Mouse (Mus musculus): ENCODE data around the gene Mief1. TPM values are rescaled to one million over a fixed set of nuclear protein-coding genes. Genes with fewer than 3 reads are reported as not detected.
A peak's percentile ranks its signal among the peaks of the same experiment; 100 is the strongest.

Gene Mief1
- polyA plus RNA-seq, 1 experiment = 14.6 TPM

- no peak for DNase-seq
- 79% methylated on average over 3 of the region's 3 CpGs for WGBS
- H3K4me1 ChIP-seq (ENCODE audit: control insufficient read depth, insufficient read depth, low read length) = no peaks in the 10 kb centered on the region
- no peak overlapping the region for H3K4me3 ChIP-seq (replicated peaks; ENCODE audit: extremely low read depth, low read depth, low read length)
- TF ChIP-seq CTCF (IDR thresholded peaks at IDR 0.05; ENCODE audit: insufficient read depth, low read length) = no peak
- no peak for TF ChIP-seq POLR2A (IDR thresholded peaks at IDR 0.05; ENCODE audit: borderline replicate concordance, extremely low read depth, low read depth, low read length)
These were observed 27.7 kb upstream of the Mief1 start for GRCm38 (mm10) chr15:80206057-80206565.

DNA sequence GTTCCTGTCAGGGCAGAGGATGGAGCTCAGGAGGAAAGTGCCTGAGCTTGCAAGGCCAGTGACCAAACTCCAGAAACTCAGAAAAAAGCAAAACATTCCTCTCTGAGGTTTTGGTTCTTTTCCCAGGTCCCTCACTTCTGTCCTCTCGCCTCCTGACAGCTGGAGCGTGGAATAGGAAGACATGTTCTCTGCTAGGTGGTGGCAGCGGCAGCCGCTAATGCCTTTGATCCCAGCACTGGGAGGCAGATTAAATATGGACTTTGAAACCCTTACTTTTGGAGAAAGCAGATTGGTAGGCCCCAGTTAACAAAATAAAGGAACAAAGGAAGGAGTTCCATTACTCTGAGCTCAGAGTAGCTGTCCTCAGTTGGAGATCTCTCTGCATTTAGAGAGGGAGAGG is 25.4 kb upstream of the Mief1 start:
- DNase-seq = no peak
- H3K4me3 ChIP-seq (replicated peaks; ENCODE audit: extremely low read depth, low read depth, low read length) = no peak overlapping the region
- no peaks in the 10 kb centered on the region for H3K4me1 ChIP-seq (ENCODE audit: control insufficient read depth, insufficient read depth, low read length)
- TF ChIP-seq POLR2A (IDR thresholded peaks at IDR 0.05; ENCODE audit: borderline replicate concordance, extremely low read depth, low read depth, low read length) = no peak
- TF ChIP-seq CTCF (IDR thresholded peaks at IDR 0.05; ENCODE audit: insufficient read depth, low read length) = no peak
- 44% methylated on average over 4 of the region's 4 CpGs for WGBS

GRCm38 (mm10) chr15:80213688-80214087 is 20.1 kb upstream of the Mief1 start:
- H3K4me3 ChIP-seq (replicated peaks; ENCODE audit: extremely low read depth, low read depth, low read length) = no peak overlapping the region
- TF ChIP-seq POLR2A (IDR thresholded peaks at IDR 0.05; ENCODE audit: borderline replicate concordance, extremely low read depth, low read depth, low read length) (no peak), CTCF (IDR thresholded peaks at IDR 0.05; ENCODE audit: insufficient read depth, low read length) (no peak)
- H3K4me1 ChIP-seq (ENCODE audit: control insufficient read depth, insufficient read depth, low read length) = no peaks in the 10 kb centered on the region
- no peak for DNase-seq

DNA sequence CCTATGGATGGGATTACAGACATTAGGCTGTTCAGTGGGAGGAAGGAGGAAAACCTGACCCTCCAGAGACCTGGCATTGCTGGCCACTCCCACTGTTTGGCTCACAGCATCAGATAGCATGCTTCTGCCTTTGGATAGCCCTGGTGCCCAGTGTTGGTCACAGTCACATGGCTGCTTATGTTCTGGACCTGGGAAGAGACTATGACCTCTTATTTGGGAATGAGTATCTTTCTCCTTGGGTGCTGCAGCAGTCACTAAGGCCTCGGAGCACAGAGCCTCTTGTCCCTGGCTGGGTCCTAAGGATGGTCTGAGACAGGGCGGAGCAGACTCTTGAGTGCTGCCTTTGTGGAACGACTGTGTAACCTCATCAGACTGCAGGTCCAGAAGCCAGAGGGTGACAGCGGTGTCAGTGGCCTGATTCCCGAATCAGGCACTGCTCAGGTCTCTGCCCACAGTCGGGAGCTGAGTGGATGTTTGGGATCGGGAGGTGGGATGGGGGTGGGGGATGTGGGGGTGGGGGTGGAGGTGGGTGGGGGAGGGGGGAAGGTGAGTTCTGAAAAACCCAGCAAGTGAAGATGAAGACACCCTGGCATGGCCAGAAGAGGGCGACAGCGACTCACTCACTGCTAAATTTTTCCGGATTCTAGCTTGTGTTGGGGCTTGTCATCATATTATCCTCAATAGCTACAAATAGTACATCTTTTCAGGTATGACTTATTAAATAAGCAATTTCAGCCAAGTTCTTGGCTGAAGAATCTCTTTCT is 17.9 kb upstream of the Mief1 start:
- TF ChIP-seq CTCF (IDR thresholded peaks at IDR 0.05; ENCODE audit: insufficient read depth, low read length) (peak; percentile 67), POLR2A (IDR thresholded peaks at IDR 0.05; ENCODE audit: borderline replicate concordance, extremely low read depth, low read depth, low read length) (no peak)
- no peak overlapping the region for H3K4me3 ChIP-seq (replicated peaks; ENCODE audit: extremely low read depth, low read depth, low read length)
- H3K4me1 ChIP-seq (ENCODE audit: control insufficient read depth, insufficient read depth, low read length) = peaks cover 8% of the 10 kb centered on the region; the same call in 1 of the 2 replicates
- peak; percentile 13 for DNase-seq
- WGBS = 18% methylated on average over 10 of the region's 10 CpGs

GRCm38 (mm10) chr15:80216480-80216820 is 17.4 kb upstream of the Mief1 start:
- DNase-seq = no peak
- WGBS = 48% methylated on average over 9 of the region's 9 CpGs
- TF ChIP-seq POLR2A (IDR thresholded peaks at IDR 0.05; ENCODE audit: borderline replicate concordance, extremely low read depth, low read depth, low read length) (no peak), CTCF (IDR thresholded peaks at IDR 0.05; ENCODE audit: insufficient read depth, low read length) (no peak)
- H3K4me1 ChIP-seq (ENCODE audit: control insufficient read depth, insufficient read depth, low read length) = peaks cover 8% of the 10 kb centered on the region; the same call in 1 of the 2 replicates
- no peak overlapping the region for H3K4me3 ChIP-seq (replicated peaks; ENCODE audit: extremely low read depth, low read depth, low read length)

GRCm38 (mm10) chr15:80217476-80217875 is 16.3 kb upstream of the Mief1 start:
- Histone ChIP-seq H3K4me3 (replicated peaks; ENCODE audit: extremely low read depth, low read depth, low read length) (no peak overlapping the region), H3K4me1 (ENCODE audit: control insufficient read depth, insufficient read depth, low read length) (peaks cover 8% of the 10 kb centered on the region; the same call in 1 of the 2 replicates)
- WGBS = 86% methylated on average over 10 of the region's 10 CpGs
- TF ChIP-seq CTCF (IDR thresholded peaks at IDR 0.05; ENCODE audit: insufficient read depth, low read length) (no peak), POLR2A (IDR thresholded peaks at IDR 0.05; ENCODE audit: borderline replicate concordance, extremely low read depth, low read depth, low read length) (no peak)
- DNase-seq = no peak

GRCm38 (mm10) chr15:80219211-80219610 is 14.6 kb upstream of the Mief1 start:
- TF ChIP-seq CTCF (IDR thresholded peaks at IDR 0.05; ENCODE audit: insufficient read depth, low read length) = no peak
- TF ChIP-seq POLR2A (IDR thresholded peaks at IDR 0.05; ENCODE audit: borderline replicate concordance, extremely low read depth, low read depth, low read length) = no peak
- peaks cover 8% of the 10 kb centered on the region; the same call in 1 of the 2 replicates for H3K4me1 ChIP-seq (ENCODE audit: control insufficient read depth, insufficient read depth, low read length)
- no peak overlapping the region for H3K4me3 ChIP-seq (replicated peaks; ENCODE audit: extremely low read depth, low read depth, low read length)
- 10% methylated on average over 14 of the region's 14 CpGs for WGBS
- DNase-seq = no peak

GRCm38 (mm10) chr15:80219705-80220657 is 13.8 kb upstream of the Mief1 start:
- DNase-seq = no peak
- no peak for TF ChIP-seq POLR2A (IDR thresholded peaks at IDR 0.05; ENCODE audit: borderline replicate concordance, extremely low read depth, low read depth, low read length)
- no peak for TF ChIP-seq CTCF (IDR thresholded peaks at IDR 0.05; ENCODE audit: insufficient read depth, low read length)
- peaks cover 8% of the 10 kb centered on the region; the same call in 1 of the 2 replicates for H3K4me1 ChIP-seq (ENCODE audit: control insufficient read depth, insufficient read depth, low read length)
- H3K4me3 ChIP-seq (replicated peaks; ENCODE audit: extremely low read depth, low read depth, low read length) = no peak overlapping the region
- 46% methylated on average over 4 of the region's 4 CpGs for WGBS

DNA sequence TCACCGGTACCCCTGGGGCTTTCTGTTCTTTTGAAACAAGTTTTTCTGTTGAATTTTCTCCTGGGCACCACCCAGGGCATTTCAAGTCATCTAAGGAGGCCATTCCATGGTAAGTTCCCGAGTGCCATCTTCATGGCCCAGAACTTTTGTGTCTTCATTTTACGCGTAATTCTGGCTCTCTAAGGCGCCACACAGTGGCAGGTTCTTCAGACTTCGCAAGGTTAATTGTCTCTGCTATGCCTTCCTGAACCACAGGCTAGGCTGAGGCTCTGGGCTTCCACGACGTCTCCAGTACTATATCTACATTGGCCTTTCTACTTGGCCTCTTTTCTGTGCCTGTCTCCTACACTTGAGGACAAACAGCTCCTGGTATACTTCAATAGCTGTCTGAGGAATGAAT is 12.8 kb upstream of the Mief1 start:
- TF ChIP-seq POLR2A (IDR thresholded peaks at IDR 0.05; ENCODE audit: borderline replicate concordance, extremely low read depth, low read depth, low read length) = no peak
- DNase-seq = no peak
- H3K4me1 ChIP-seq (ENCODE audit: control insufficient read depth, insufficient read depth, low read length) = peaks cover 8% of the 10 kb centered on the region; the same call in 1 of the 2 replicates
- H3K4me3 ChIP-seq (replicated peaks; ENCODE audit: extremely low read depth, low read depth, low read length) = no peak overlapping the region
- 65% methylated on average over 8 of the region's 8 CpGs for WGBS

Measured in lung, adult 2 months (tissue).